Mouse (Mus musculus) kidney, adult 8-10 months (tissue): ENCODE measurements at regions not wholly inside any gene's neighbourhood (a gene's known extent, or its start where the extent isn't known, plus 50 kb on each side); places are given as distances from the start of the nearest gene placed in this dataset.

Source experiments
- DNase-seq, 2 experiments: peaks; one replicate each; pipeline ENCODE4 v3.0.0; 2022

- DNase-seq = no peak
Measured at GRCm38 (mm10) chr1:167905424-167905823, 216.4 kb downstream of the Lmx1a start.

GRCm38 (mm10) chr1:167912074-167912473, 223.0 kb downstream of the Lmx1a start:
- DNase-seq = no peak

- DNase-seq = peak; percentile 51 to 81
Measured at GRCm38 (mm10) chr1:167914982-167915561, 226.0 kb downstream of the Lmx1a start.

GRCm38 (mm10) chr1:167915578-167916275, 226.7 kb downstream of the Lmx1a start:
- no peak for DNase-seq

GRCm38 (mm10) chr1:167922917-167923316, 233.9 kb downstream of the Lmx1a start:
- no peak for DNase-seq

- peak in 1 of 2 experiments; percentile 5 for DNase-seq
Measured at GRCm38 (mm10) chr1:167928060-167928467, 239.0 kb downstream of the Lmx1a start.

- DNase-seq = peak in 1 of 2 experiments; percentile 2
Measured at GRCm38 (mm10) chr1:167929729-167930341, 240.8 kb downstream of the Lmx1a start.

- peak in 1 of 2 experiments; percentile 10 for DNase-seq
Measured at GRCm38 (mm10) chr1:167932088-167932487, 243.1 kb downstream of the Lmx1a start.

GRCm38 (mm10) chr1:167936726-167937125, 247.7 kb downstream of the Lmx1a start:
- DNase-seq = no peak

- no peak for DNase-seq
Measured at GRCm38 (mm10) chr1:167938176-167938575, 249.1 kb downstream of the Lmx1a start.

- peak in 1 of 2 experiments; percentile 9 for DNase-seq
Measured at GRCm38 (mm10) chr1:167942037-167942470, 253.0 kb downstream of the Lmx1a start.

- no peak for DNase-seq
Measured at GRCm38 (mm10) chr1:167943121-167943520, 254.1 kb downstream of the Lmx1a start.

GRCm38 (mm10) chr1:167945615-167946252, 256.7 kb downstream of the Lmx1a start:
- DNase-seq = no peak

- no peak for DNase-seq
Measured at GRCm38 (mm10) chr1:167947866-167948265, 258.8 kb downstream of the Lmx1a start.

GRCm38 (mm10) chr1:167951717-167952116, 262.7 kb downstream of the Lmx1a start:
- DNase-seq = no peak

GRCm38 (mm10) chr1:167958531-167958930, 269.5 kb downstream of the Lmx1a start:
- DNase-seq = no peak

GRCm38 (mm10) chr1:167969545-167969944, 280.5 kb downstream of the Lmx1a start:
- no peak for DNase-seq

GRCm38 (mm10) chr1:167969985-167970384, 280.9 kb downstream of the Lmx1a start:
- DNase-seq = no peak

GRCm38 (mm10) chr1:167976708-167977107, 287.7 kb downstream of the Lmx1a start:
- no peak for DNase-seq

GRCm38 (mm10) chr1:167979187-167979586, 290.1 kb downstream of the Lmx1a start:
- no peak for DNase-seq

GRCm38 (mm10) chr1:167979588-167979987, 290.6 kb downstream of the Lmx1a start:
- no peak for DNase-seq

GRCm38 (mm10) chr1:167981292-167981691, 292.3 kb downstream of the Lmx1a start:
- DNase-seq = no peak

- no peak for DNase-seq
Measured at GRCm38 (mm10) chr1:168007456-168007855, 318.4 kb downstream of the Lmx1a start.

- no peak for DNase-seq
Measured at GRCm38 (mm10) chr1:168008216-168008615, 319.2 kb downstream of the Lmx1a start.
